Mouse (Mus musculus) stomach, embryonic 14.5 days (tissue): Measurements from ENCODE around the gene Gnb1l. TPM values are rescaled to one million over a fixed set of nuclear protein-coding genes. Genes with fewer than 3 reads are reported as not detected.

Experiments
- ATAC-seq: fragments of 200-750 bp; cut with Nextera tagmentation; 2 replicates; pipeline ENCODE4 v1.8.0; 2017; ENCODE audit warnings: low read depth, moderate TSS enrichment; ENCODE audit not compliant: insufficient number of reproducible peaks, insufficient read depth, low FRiP score
- H3K27ac ChIP-seq: fragments of 300-500 bp; sonication (generic); 2 replicates; pipeline ENCODE4 v1.5.1; 2014; ENCODE audit warnings: mild to moderate bottlenecking, low read length, moderate library complexity, mixed read lengths
- H3K27me3 ChIP-seq: fragments of 300-500 bp; sonication (generic); 2 replicates; pipeline ENCODE4 v1.6.1; 2014; ENCODE audit warnings: low read length, control low read depth, mixed read lengths; ENCODE audit not compliant: control insufficient read depth, insufficient read depth
- H3K36me3 ChIP-seq: fragments of 300-500 bp; sonication (generic); 2 replicates; pipeline ENCODE4 v1.6.1; 2014; ENCODE audit warnings: mild to moderate bottlenecking, control low read depth, low read length, moderate library complexity, mixed read lengths; ENCODE audit not compliant: control insufficient read depth, insufficient read depth
- H3K4me1 ChIP-seq: fragments of 300-500 bp; sonication (generic); 2 replicates; pipeline ENCODE4 v1.6.1; 2014; ENCODE audit warnings: low read length, control low read depth, mixed read lengths; ENCODE audit not compliant: control insufficient read depth, insufficient read depth
- H3K4me2 ChIP-seq: fragments of 300-500 bp; sonication (generic); replicated peaks from 2 replicates; pipeline ENCODE4 v1.6.1; 2014; ENCODE audit warnings: low read depth, low read length, control low read depth
- H3K4me3 ChIP-seq: fragments of 300-500 bp; sonication (generic); 2 replicates; pipeline ENCODE4 v1.5.1; 2014; ENCODE audit warnings: low read depth, low read length, control low read depth
- H3K9ac ChIP-seq: fragments of 300-500 bp; sonication (generic); replicated peaks from 2 replicates; pipeline ENCODE4 v1.6.1; 2014; ENCODE audit warnings: low read depth, mild to moderate bottlenecking, control low read depth, low read length, moderate library complexity, mixed read lengths
- H3K9me3 ChIP-seq: fragments of 300-500 bp; sonication (generic); 2 replicates; pipeline ENCODE4 v1.6.1; 2016; ENCODE audit warnings: low read depth, low read length, control low read depth; ENCODE audit not compliant: control insufficient read depth
- WGBS: fragments of 180-500 bp; shearing (Covaris S2); extraction: QIAGEN DNeasy Blood & Tissue Kit; methylation state at CpG from one replicate; pipeline ENCODE4 v1.1.7; 2014; 5-methylcytosine and 5-hydroxymethylcytosine counted together
- polyA plus RNA-seq: library from polyadenylated mRNA; unstranded; fragments of >200 nt; fragmentation: Nextera tagmentation; extraction: Ambion mirVana; gene quantifications from 2 replicates; pipeline ENCODE4 v1.2.1, GENCODE M21; 2014

Gene Gnb1l
- polyA plus RNA-seq, 1 experiment from 2014 or later, result 15.5 TPM

DNA sequence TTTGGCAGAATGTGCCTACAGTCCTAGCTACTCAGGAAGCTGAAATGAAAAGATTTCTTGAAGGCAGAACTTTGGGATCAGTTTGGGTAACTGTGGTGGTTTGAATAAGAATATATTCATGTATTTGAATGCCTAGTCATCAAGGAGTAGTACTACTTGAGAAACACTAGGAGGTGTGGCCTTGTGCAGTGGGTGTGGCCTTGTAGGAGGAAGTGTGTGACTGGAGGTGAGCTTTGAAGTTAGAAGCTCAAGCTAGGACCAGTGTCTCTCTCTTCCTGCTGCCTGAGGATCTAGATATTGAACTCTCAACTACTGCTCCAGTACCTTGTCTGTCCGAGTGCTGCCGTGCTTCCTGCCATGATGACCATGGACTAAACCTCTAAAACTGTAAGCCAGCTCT lies 12.4 kb upstream of the Gnb1l start:
- no peak overlapping the region for H3K27ac ChIP-seq
- no peaks in the 10 kb centered on the region for H3K27me3 ChIP-seq
- H3K4me2 ChIP-seq, result no peak overlapping the region
- 89% methylated on average over 2 of the region's 2 CpGs for WGBS
- no peaks in the 10 kb centered on the region for H3K36me3 ChIP-seq
- ATAC-seq, result no peak
- no peaks in the 10 kb centered on the region for H3K9me3 ChIP-seq
- H3K4me1 ChIP-seq, result no peaks in the 10 kb centered on the region
- no peak overlapping the region for H3K4me3 ChIP-seq
- H3K9ac ChIP-seq, result no peak overlapping the region

DNA sequence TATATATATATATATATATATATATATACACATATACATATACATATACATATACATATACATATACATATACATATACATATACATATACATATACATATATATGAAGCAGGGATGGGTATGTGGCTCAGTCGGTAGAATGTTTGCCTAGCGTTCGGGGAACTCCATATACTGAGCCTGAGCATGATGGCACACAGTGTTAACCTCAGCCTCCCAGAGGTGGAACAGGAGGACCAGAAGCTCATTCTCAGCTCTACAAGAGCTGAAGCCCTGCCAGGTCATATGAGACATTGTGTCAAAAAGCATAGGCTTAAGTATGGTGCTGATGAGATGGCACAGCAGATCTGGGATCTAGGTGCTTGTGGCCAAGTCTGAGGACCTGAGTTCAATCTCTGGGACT lies 8.2 kb upstream of the Gnb1l start:
- no peaks in the 10 kb centered on the region for H3K9me3 ChIP-seq
- WGBS, result 85% methylated on average over 3 of the region's 3 CpGs
- no peak for ATAC-seq
- H3K4me1 ChIP-seq, result no peaks in the 10 kb centered on the region
- no peak overlapping the region for H3K9ac ChIP-seq
- no peak overlapping the region for H3K4me2 ChIP-seq
- H3K36me3 ChIP-seq, result no peaks in the 10 kb centered on the region
- no peaks in the 10 kb centered on the region for H3K27me3 ChIP-seq
- no peak overlapping the region for H3K27ac ChIP-seq
- no peak overlapping the region for H3K4me3 ChIP-seq

DNA sequence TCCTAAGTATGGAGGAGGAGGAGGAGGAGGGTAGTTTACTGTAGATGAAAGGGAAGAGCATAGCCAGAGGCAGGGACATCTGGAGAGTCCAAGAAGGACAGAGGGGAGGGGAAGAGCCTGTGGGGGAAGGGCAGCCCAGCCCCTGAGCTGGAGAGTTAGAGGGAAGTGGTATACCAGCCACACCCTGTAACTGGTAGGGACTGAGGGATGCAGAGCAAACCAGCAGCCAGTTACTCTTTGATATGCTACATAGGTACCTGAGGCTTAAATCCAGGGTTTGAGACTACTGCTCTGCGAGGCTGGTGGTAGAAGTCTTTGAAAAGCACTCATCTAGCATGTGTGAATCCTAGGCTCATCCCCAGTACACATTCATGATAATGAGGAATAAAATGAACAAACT lies 7.6 kb upstream of the Gnb1l start:
- Histone ChIP-seq H3K9ac (no peak overlapping the region), H3K4me2 (no peak overlapping the region), H3K36me3 (no peaks in the 10 kb centered on the region), H3K4me3 (no peak overlapping the region), H3K9me3 (no peaks in the 10 kb centered on the region), H3K27me3 (no peaks in the 10 kb centered on the region), H3K27ac (no peak overlapping the region), H3K4me1 (no peaks in the 10 kb centered on the region)
- WGBS, result 61% methylated on average over 1 of the region's 1 CpGs
- no peak for ATAC-seq

DNA sequence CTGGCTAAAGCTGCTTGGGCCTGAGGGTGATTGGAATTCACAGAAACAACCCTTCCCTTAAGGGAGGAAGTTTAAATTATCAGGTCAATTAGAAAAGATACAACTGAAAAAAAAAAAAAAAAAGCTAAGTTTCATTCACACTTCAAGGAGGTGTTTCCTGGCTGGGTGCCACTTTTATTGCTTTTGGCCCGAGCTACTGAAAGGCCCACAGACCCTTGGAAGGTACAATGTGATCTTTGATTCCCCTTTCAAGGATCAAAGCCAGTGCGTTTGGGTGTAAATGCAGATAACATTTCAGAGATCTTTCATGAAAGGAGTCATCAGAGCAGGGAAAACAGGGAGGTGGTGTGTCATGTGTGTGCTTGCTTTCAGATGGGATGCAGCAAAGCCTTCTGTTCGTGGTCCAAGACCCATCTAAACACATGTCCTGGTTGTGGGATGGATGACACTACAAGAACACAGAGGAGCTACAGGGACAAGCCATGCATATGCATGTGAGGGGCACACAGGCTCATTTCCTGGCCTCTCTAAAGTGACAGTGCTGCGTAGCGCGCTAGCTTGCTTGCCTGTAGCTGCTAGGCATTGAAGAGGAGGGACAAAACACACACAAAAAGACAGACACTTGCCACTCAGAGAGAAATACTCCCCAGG lies 523 bp upstream of the Gnb1l start:
- Histone ChIP-seq H3K4me3 (peak overlapping the region; percentile 73), H3K4me1 (peaks cover 15% of the 10 kb centered on the region), H3K36me3 (peaks cover 13% of the 10 kb centered on the region; the same call in 1 of the 2 replicates), H3K9me3 (no peaks in the 10 kb centered on the region), H3K27me3 (no peaks in the 10 kb centered on the region), H3K4me2 (peak overlapping the region; percentile 87), H3K9ac (peak overlapping the region; percentile 57), H3K27ac (peak overlapping the region; percentile 82)
- ATAC-seq, result peak; percentile 50; the same call in 1 of the 2 replicates
- 12% methylated on average over 6 of the region's 6 CpGs for WGBS

DNA sequence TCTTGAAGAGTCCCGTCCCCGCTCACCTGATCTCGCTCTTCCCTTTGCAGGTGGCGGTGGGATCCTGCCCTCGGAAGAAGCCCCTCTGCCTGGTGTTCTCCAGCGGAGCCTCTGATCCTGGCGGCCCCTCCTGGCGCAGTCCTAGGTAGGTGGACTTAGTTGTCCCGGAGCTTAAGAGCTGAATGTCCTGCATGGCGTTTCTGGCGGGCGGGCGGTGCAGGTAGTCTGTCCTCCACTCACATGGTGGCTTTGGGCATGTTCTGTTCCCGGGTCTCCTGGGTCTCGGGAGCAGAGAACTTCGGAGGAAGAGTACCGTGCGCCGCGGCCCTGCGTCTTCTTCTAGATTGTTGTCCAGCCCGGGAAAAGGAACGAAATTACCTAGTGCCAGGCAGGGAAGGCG lies 483 bp downstream of the Gnb1l start:
- Histone ChIP-seq H3K27ac (no peak overlapping the region), H3K9me3 (no peaks in the 10 kb centered on the region), H3K4me3 (peak overlapping the region; percentile 73), H3K4me1 (peaks cover 15% of the 10 kb centered on the region), H3K27me3 (no peaks in the 10 kb centered on the region), H3K9ac (peak overlapping the region; percentile 57), H3K4me2 (peak overlapping the region; percentile 87), H3K36me3 (peaks cover 13% of the 10 kb centered on the region; the same call in 1 of the 2 replicates)
- no peak; the same call in 1 of the 2 replicates for ATAC-seq
- under 1% methylated on average over 24 of the region's 24 CpGs for WGBS

DNA sequence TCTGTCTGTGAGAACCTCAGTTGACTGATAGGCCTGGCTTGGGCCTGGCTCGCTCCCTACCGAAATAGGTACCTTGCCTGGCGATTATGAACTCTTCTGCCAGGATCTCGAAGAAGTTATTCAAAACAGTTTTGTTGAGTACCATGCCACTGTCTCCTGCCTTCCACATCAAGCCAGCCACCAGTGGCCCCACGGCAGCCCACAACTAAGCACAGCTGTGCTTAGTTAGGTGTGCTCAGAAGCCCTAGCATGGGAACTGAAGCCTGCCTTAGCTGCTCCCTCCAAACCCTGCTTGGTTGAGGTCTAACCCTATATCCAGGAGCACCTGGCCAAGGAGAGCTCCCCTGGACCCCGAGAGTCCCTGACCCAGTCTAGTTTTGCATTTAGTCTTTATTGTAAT lies 3.0 kb downstream of the Gnb1l start:
- Histone ChIP-seq H3K4me2 (no peak overlapping the region), H3K4me1 (peaks cover 15% of the 10 kb centered on the region), H3K27me3 (no peaks in the 10 kb centered on the region), H3K27ac (no peak overlapping the region), H3K9me3 (no peaks in the 10 kb centered on the region), H3K4me3 (no peak overlapping the region), H3K9ac (no peak overlapping the region), H3K36me3 (peaks cover 13% of the 10 kb centered on the region; the same call in 1 of the 2 replicates)
- 95% methylated on average over 6 of the region's 6 CpGs for WGBS
- ATAC-seq, result no peak

DNA sequence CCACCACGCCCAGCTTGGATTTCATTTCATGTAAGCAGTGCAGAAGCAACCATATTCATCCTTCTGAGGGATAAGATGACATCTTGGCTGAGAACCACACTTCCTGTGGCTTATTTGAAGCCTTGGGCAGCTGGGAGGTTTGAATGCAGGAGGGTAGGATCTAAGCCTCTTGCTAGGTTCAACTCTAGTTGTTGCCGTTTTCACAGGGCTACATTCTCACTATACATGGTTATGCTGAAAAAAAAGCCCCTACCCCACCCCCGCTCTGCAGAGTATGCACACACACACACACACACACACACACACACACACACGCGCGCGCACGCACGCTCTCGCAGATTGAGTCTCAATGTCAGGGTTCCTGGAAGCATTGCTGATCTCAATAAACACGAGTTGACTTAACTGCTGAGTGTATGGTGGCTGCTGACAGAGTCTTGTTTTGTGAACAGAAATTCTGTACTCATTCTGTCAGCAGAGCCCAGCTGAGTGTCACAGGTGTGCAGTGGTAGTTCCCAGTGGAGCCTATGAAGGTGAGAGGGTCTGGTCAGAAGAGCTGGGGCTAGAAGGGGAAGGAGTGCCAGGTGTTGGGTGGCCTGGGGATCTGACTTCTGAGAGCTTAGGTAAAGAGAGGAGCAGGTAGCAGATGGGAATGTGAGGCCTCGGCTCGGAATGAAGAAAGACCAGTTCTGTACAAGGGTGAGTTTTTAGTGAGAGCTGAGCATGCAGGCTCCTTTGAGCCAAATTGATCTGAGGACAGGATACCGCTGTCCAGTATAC lies 5.2 kb downstream of the Gnb1l start:
- 82% methylated on average over 14 of the region's 14 CpGs for WGBS
- Histone ChIP-seq H3K4me3 (no peak overlapping the region), H3K27ac (no peak overlapping the region), H3K9ac (no peak overlapping the region), H3K9me3 (no peaks in the 10 kb centered on the region), H3K4me2 (no peak overlapping the region), H3K4me1 (peaks cover 11% of the 10 kb centered on the region), H3K27me3 (no peaks in the 10 kb centered on the region), H3K36me3 (peaks cover 13% of the 10 kb centered on the region; the same call in 1 of the 2 replicates)
- ATAC-seq, result no peak

DNA sequence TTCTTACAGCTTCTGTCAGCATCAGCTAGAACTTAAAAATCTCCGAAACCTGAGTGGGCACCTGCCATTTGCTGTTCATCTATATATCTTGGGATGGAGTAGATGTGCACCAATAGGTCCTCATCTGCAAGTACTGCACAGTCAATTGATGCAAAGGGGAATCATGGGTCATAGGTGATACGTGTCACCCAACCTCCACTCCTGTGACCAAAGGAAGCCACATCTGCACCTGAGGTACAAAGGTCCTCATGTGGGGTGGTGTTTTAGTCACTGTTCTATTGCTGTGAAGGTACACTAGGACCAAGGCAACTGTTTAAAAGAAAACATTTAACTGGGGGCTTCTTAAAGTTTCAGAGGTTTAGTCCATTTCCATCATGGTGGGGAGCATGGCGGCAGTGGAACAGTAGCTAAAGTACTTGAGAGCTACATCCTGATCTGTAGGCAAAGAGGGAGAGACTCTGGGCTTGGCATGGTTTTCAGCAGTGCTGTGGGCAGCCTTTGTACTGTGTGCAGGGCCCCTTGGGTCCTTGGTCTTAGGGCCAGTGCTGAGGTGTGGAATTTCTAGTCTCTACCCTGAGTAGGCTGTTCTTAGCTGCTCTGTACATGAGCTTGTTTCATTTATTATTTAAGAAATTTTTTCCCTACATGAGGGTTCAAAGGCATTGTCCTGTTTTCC lies 8.1 kb downstream of the Gnb1l start:
- Histone ChIP-seq H3K4me2 (no peak overlapping the region), H3K9me3 (no peaks in the 10 kb centered on the region), H3K36me3 (peaks cover 5% of the 10 kb centered on the region; the same call in 1 of the 2 replicates), H3K4me1 (no peaks in the 10 kb centered on the region), H3K27me3 (no peaks in the 10 kb centered on the region), H3K27ac (no peak overlapping the region), H3K4me3 (no peak overlapping the region), H3K9ac (no peak overlapping the region)
- no peak for ATAC-seq
- 94% methylated on average over 3 of the region's 3 CpGs for WGBS
